Mouse (Mus musculus) liver, adult (tissue): ENCODE data around the gene Hoxc11.

Source experiments
- GATA4 ChIP-seq: IDR thresholded peaks from 2 replicates; pipeline ENCODE4 v1.6.1; 2014; ENCODE audit warnings: mild to moderate bottlenecking, low read length; ENCODE audit not compliant: insufficient replicate concordance

The Hoxc11 gene

DNA sequence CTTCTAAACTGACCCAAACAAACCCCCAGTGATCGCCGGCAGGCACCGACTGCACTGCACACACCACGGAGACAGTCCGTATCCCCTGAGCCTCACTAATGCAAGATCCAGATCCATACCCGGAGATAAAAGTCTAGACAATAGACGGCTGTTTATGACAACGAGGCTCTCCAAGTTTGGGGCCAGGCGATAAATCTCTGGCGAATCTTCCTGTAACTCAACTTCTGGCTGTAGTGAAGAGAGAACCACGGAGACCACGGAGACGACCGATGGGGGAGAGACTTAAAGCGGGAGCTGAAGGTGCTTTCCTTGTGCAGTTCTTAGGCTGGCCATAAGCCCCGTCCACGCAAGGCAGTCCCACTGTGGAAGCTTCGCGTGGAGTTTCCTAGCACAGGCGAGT, 4.5 kb upstream of the Hoxc11 start:
- TF ChIP-seq GATA4, result no peak

DNA sequence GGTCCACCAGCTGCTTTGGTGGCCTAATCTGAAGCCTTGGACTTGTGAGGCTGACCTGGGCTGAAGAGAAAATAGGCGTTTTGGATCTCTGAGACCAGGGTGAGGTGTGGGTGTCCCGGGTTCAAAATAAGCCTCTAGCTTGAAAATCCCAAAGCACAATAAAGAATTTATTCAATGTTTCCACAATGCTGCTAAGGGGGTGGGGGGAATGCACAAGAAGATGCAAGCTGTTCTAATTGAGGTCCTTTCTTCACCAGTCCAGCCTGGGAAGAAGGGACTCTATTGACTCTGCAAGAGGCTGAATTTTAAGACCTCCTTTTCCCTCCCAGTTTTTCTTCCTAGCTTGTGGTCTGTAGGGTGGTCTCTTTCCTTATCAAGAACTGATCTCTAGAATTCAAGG, 3.4 kb upstream of the Hoxc11 start:
- no peak for TF ChIP-seq GATA4

GRCm38 (mm10) chr15:102953561-102953960, 666 bp upstream of the Hoxc11 start:
- no peak for TF ChIP-seq GATA4

DNA sequence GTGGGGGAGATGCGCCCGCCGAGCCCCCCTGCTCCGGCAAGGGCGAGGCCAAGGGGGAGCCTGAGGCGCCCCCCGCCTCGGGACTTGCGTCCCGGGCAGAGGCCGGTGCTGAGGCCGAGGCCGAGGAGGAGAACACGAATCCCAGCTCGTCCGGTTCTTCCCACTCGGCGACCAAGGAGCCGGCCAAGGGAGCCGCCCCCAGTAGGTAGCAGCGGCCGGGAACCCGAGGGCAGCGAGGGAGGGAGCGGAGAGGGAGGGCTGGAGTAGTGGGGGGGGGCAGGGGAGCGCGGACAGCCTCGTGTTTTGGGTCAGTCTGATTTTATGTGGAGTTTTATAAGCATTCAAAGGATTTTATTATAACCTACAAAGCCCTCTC, 768 bp downstream of the Hoxc11 start:
- TF ChIP-seq GATA4, result no peak

- no peak for TF ChIP-seq GATA4
These were observed 1.8 kb downstream of the Hoxc11 start for GRCm38 (mm10) chr15:102955833-102956640.

GRCm38 (mm10) chr15:102956906-102957305, 2.7 kb downstream of the Hoxc11 start:
- TF ChIP-seq GATA4, result no peak

GRCm38 (mm10) chr15:102959663-102960191, 5.5 kb downstream of the Hoxc11 start:
- no peak for TF ChIP-seq GATA4

- TF ChIP-seq GATA4, result no peak
These were observed 7.5 kb downstream of the Hoxc11 start for GRCm38 (mm10) chr15:102961728-102962127.

DNA sequence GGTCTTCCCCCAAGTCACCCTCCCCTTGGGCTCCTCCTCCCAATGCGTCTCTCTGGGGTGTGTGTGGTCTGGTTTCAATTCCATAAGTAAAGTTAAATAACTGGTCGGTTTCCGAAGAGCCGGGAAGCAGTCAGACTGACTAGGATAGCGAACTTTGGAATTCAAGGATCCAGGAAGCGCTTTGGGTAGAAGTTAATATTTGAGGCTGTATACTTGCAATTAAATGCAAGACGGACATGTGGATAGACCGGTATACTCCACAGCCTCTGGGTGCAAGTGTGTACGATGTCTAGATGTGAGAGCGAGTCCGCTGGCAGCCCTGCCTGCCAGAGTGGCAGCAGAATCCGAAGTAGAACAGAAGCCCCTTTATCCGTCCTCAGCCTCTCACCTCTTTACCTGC, 8.3 kb downstream of the Hoxc11 start:
- TF ChIP-seq GATA4, result no peak

- no peak for TF ChIP-seq GATA4
These were observed 9.0 kb downstream of the Hoxc11 start for GRCm38 (mm10) chr15:102963259-102963658.

GRCm38 (mm10) chr15:102963671-102964640, 9.7 kb downstream of the Hoxc11 start:
- no peak for TF ChIP-seq GATA4

GRCm38 (mm10) chr15:102965003-102965891, 11.0 kb downstream of the Hoxc11 start:
- no peak for TF ChIP-seq GATA4

DNA sequence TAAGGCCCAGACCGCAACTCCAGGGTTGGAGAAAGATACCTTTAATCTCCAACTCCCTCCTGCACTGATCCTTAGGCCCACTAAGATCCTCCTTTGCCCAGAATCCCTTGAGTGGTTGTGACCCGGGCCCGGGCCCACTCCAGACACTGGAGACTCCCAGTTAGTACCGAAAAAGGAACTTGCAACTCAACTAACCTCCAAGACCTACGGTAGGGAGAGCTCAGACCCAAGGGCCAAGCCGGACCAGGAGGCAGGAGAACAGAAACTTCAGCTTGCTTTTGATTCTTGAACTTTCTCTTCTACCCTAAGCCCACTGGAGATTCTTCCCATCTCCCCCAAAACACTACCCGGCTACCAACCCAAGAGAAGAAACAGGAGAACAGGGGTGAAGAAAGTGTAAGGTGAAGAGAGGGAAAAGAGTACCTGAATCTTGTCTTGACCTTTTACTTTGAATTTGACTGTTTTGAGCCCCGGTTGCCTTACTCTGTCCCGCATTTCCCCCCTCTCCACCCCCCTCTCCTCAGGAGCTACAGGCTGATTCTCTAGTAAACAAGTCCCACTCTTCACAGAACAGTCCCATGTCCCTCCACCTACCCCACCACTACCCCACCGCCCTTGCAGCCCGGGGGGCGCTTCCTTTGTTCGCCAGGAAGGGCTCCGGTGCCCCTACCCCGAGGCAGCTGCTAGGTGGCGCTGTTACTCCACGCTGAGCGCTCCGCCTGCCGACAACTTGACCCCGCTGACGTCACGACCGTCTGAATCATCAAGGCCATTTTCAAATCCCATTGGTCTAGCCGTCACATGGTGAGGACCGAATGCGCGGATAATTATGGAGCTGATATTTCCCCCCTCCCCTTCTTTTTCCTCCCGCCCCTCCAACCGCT, 11.9 kb downstream of the Hoxc11 start:
- TF ChIP-seq GATA4, result no peak
